8 mouse cellular contexts compared by ENCODE assay signal in genomic region chr14:25555291-25555781, GRCm38 (mm10).
DNase-seq lines count a peak whose midpoint lies in the region; ATAC-seq and TF ChIP-seq lines count a peak whose summit lies in the region.

No protein-coding gene starts in this region.

- intact Hi-C loops in left cerebral cortex, postnatal 36 days (cut with DNase I) = no loop called here

- 10% methylated on average over 10 of the region's 10 CpGs for WGBS in kidney, embryonic 14.5 days
- 17% methylated on average over 10 of the region's 10 CpGs for WGBS in hindbrain, embryonic 13.5 days
- WGBS in midbrain, postnatal 0 days = 9% methylated on average over 10 of the region's 10 CpGs

- peaks cover 4% of the 10 kb centered on the region; the same call in 1 of the 2 replicates for H3K36me3 ChIP-seq in kidney, embryonic 14.5 days (ENCODE audit: control insufficient read depth, insufficient read depth, low read length)
- peaks cover 4% of the 10 kb centered on the region; the same call in 1 of the 2 replicates for H3K36me3 ChIP-seq in hindbrain, embryonic 13.5 days
- H3K36me3 ChIP-seq in midbrain, postnatal 0 days (ENCODE audit: insufficient read depth, low read length) = no peaks in the 10 kb centered on the region

- 0 out of 2 replicates have a peak overlapping the region, but pooled peaks have one; percentile 14 for H3K9ac ChIP-seq in kidney, embryonic 14.5 days (ENCODE audit: low read depth, low read length)
- H3K9ac ChIP-seq in hindbrain, embryonic 13.5 days = peak overlapping the region; percentile 63
- peak overlapping the region; percentile 9 for H3K9ac ChIP-seq in midbrain, postnatal 0 days (replicated peaks; ENCODE audit: low read length, poor library complexity, severe bottlenecking)

- H3K27ac ChIP-seq in kidney, embryonic 14.5 days (ENCODE audit: low read depth, low read length) = peak overlapping the region; percentile 86
- H3K27ac ChIP-seq in hindbrain, embryonic 13.5 days = peak overlapping the region; percentile 85
- peak overlapping the region; percentile 63 for H3K27ac ChIP-seq in midbrain, postnatal 0 days (ENCODE audit: low read depth, low read length)

- no peak overlapping the region for H3K4me3 ChIP-seq in kidney, embryonic 14.5 days (ENCODE audit: low read length)
- H3K4me3 ChIP-seq in hindbrain, embryonic 13.5 days = no peak overlapping the region
- H3K4me3 ChIP-seq in midbrain, postnatal 0 days (ENCODE audit: low read depth, low read length) = no peak overlapping the region

- peaks cover 52% of the 10 kb centered on the region for H3K4me1 ChIP-seq in kidney, embryonic 14.5 days (ENCODE audit: control insufficient read depth, insufficient read depth, low read length)
- peaks cover 88% of the 10 kb centered on the region for H3K4me1 ChIP-seq in hindbrain, embryonic 13.5 days (replicated peaks)
- peaks cover 35% of the 10 kb centered on the region for H3K4me1 ChIP-seq in midbrain, postnatal 0 days (ENCODE audit: insufficient read depth, low read length)

- no peaks in the 10 kb centered on the region for H3K27me3 ChIP-seq in kidney, embryonic 14.5 days (ENCODE audit: control insufficient read depth, insufficient read depth, low read length)
- no peaks in the 10 kb centered on the region for H3K27me3 ChIP-seq in hindbrain, embryonic 13.5 days
- H3K27me3 ChIP-seq in midbrain, postnatal 0 days (ENCODE audit: insufficient read depth, low read length) = no peaks in the 10 kb centered on the region

- no peak for DNase-seq in kidney, adult 18-20 months
- DNase-seq in cerebellum, postnatal 25 days = peak; percentile 84 to 87
- peak; percentile 65 for DNase-seq in midbrain, postnatal 0 days (ENCODE audit: low spot score)
- no peak for DNase-seq in spleen, adult 12 weeks (ENCODE audit: low spot score)
- no peak for DNase-seq in left cerebral cortex, postnatal 36 days (ENCODE audit: low spot score in 2 of 2)
- DNase-seq in thymus, postnatal 36 days = no peak

- peak; percentile 52; the same call in 1 of the 2 replicates for ATAC-seq in kidney, embryonic 14.5 days (ENCODE audit: low FRiP score, low TSS enrichment)
- ATAC-seq in hindbrain, embryonic 13.5 days (ENCODE audit: low FRiP score) = peak; percentile 18; the same call in 1 of the 2 replicates
- ATAC-seq in midbrain, postnatal 0 days (ENCODE audit: low FRiP score) = no peak

- peak overlapping the region; percentile 22 for H3K4me2 ChIP-seq in kidney, embryonic 14.5 days (replicated peaks; ENCODE audit: low read depth, low read length)
- H3K4me2 ChIP-seq in hindbrain, embryonic 13.5 days = peak overlapping the region; percentile 8; the same call in 1 of the 2 replicates
- peak overlapping the region; percentile 20 for H3K4me2 ChIP-seq in midbrain, postnatal 0 days (ENCODE audit: low read depth, low read length, poor library complexity, severe bottlenecking)

- peak; percentile 20; the same call in 1 of the 2 replicates for TF ChIP-seq CTCF in midbrain, postnatal 0 days (IDR thresholded peaks at IDR 0.05)

- no peaks in the 10 kb centered on the region for H3K9me3 ChIP-seq in kidney, embryonic 14.5 days (ENCODE audit: control insufficient read depth, low read length)
- no peaks in the 10 kb centered on the region for H3K9me3 ChIP-seq in hindbrain, embryonic 13.5 days
- H3K9me3 ChIP-seq in midbrain, postnatal 0 days (ENCODE audit: low read length) = no peaks in the 10 kb centered on the region

Comparison
In these comparisons a context has a peak if more than half of its experiments do, and no peak if none do; other contexts are left out.
1. H3K9ac ChIP-seq: peak in every context shown above with its lines; median percentile 63 in hindbrain, embryonic 13.5 days; 14 in kidney, embryonic 14.5 days; 9 in midbrain, postnatal 0 days.
2. DNase-seq: peak in cerebellum, postnatal 25 days (2 of 2) and midbrain, postnatal 0 days (single experiment); none in kidney, adult 18-20 months (single experiment), spleen, adult 12 weeks (single experiment), left cerebral cortex, postnatal 36 days (0 of 2) and thymus, postnatal 36 days (0 of 2).
3. Peak in every context shown above with its lines, with median percentiles within 50 percentile points of each other: H3K27ac ChIP-seq and H3K4me2 ChIP-seq.